ENCODE assay signal across 24 mouse cellular contexts in genomic region chr12:119807692-119808091, GRCm38 (mm10).
DNase-seq lines count a peak whose midpoint lies in the region; ATAC-seq lines count a peak whose summit lies in the region.
"Had no signal": no experiment of that assay in that cellular context is flagged by ENCODE, and none has a peak within 500 bp of the region (broad histone marks: within the 10 kb centered on the region; RNA-seq: fewer than 3 reads in every experiment).

No protein-coding gene starts in this region.

- ATAC-seq in heart, embryonic 11.5 days (replicated peaks; ENCODE audit: insufficient number of reproducible peaks, low FRiP score, low TSS enrichment) = no peak
- ATAC-seq: hindbrain, postnatal 0 days; intestine, postnatal 0 days had no signal

- no peak overlapping the region for H3K9ac ChIP-seq in heart, embryonic 11.5 days (ENCODE audit: low read depth, low read length)
- H3K9ac ChIP-seq: embryonic facial prominence, embryonic 12.5 days; kidney, embryonic 15.5 days; liver, embryonic 15.5 days; lung, embryonic 15.5 days had no signal

- no peak overlapping the region for H3K4me3 ChIP-seq in heart, embryonic 11.5 days (ENCODE audit: low read depth, low read length)
- H3K4me3 ChIP-seq: embryonic facial prominence, embryonic 12.5 days; gastrocnemius, adult 2 months; kidney, embryonic 15.5 days; left cerebral cortex, adult 2 months; limb, embryonic 10.5 days; liver, embryonic 15.5 days; lung, embryonic 15.5 days; midbrain, embryonic 10.5 days had no signal

- WGBS in heart, embryonic 11.5 days (ENCODE audit: insufficient replicate concordance) = 48% methylated on average over 1 of the region's 1 CpGs

- peak; percentile 21 to 30 for DNase-seq in heart, postnatal 10 days
- DNase-seq in A20 (ENCODE audit: low read depth, low spot score) (peak; percentile 12), ES-CJ7 (ENCODE audit: low read depth, low spot score) (peak; percentile 15)
- DNase-seq in embryo, embryonic 11 days = peak; percentile 13
- no peak for DNase-seq in lung, postnatal 25 days (ENCODE audit: low spot score)
- no peak for DNase-seq in adrenal gland, postnatal 4 days (ENCODE audit: low spot score in 2 of 2)
- DNase-seq: B cell, adult 2 months; cerebellum, adult 2 months; cerebellum, postnatal 36 days; gastrocnemius, adult 2 months; layer of hippocampus, adult 9-11 months; liver; thymus, postnatal 25 days had no signal

- H3K27me3 ChIP-seq in heart, embryonic 11.5 days (ENCODE audit: control insufficient read depth, insufficient read depth, low read length) = no peaks in the 10 kb centered on the region
- H3K27me3 ChIP-seq: embryonic facial prominence, embryonic 12.5 days; kidney, embryonic 15.5 days; liver, embryonic 15.5 days; lung, embryonic 15.5 days had no signal

- H3K4me1 ChIP-seq in heart, embryonic 11.5 days (ENCODE audit: control insufficient read depth, insufficient read depth, low read length) = no peaks in the 10 kb centered on the region
- H3K4me1 ChIP-seq: embryonic facial prominence, embryonic 12.5 days; kidney, embryonic 15.5 days; limb, embryonic 10.5 days; liver, embryonic 15.5 days; lung, embryonic 15.5 days; midbrain, embryonic 10.5 days had no signal

- H3K27ac ChIP-seq in heart, embryonic 11.5 days (ENCODE audit: low read depth, low read length) = no peak overlapping the region
- H3K27ac ChIP-seq: embryonic facial prominence, embryonic 12.5 days; gastrocnemius, adult 2 months; hindbrain, postnatal 0 days; kidney, embryonic 15.5 days; left cerebral cortex, adult 2 months; limb, embryonic 10.5 days; liver, embryonic 15.5 days; lung, embryonic 15.5 days; macrophage; midbrain, embryonic 10.5 days had no signal

- H3K9me3 ChIP-seq in heart, embryonic 11.5 days (replicated peaks; ENCODE audit: control insufficient read depth, low read length) = no peaks in the 10 kb centered on the region
- H3K9me3 ChIP-seq: embryonic facial prominence, embryonic 12.5 days; kidney, embryonic 15.5 days; limb, embryonic 10.5 days; liver, embryonic 15.5 days; lung, embryonic 15.5 days; midbrain, embryonic 10.5 days had no signal

- H3K4me2 ChIP-seq in heart, embryonic 11.5 days = no peak overlapping the region
- H3K4me2 ChIP-seq: embryonic facial prominence, embryonic 12.5 days; kidney, embryonic 15.5 days; liver, embryonic 15.5 days; lung, embryonic 15.5 days had no signal

- intact Hi-C loops in heart, postnatal 10 days (cut with DNase I) = loop anchor here (5.0 kb wide), 1 partner anchor 175 kb away; no protein-coding TSS in a partner anchor

- no peaks in the 10 kb centered on the region for H3K36me3 ChIP-seq in heart, embryonic 11.5 days (ENCODE audit: control insufficient read depth, insufficient read depth, low read length)
- H3K36me3 ChIP-seq: embryonic facial prominence, embryonic 12.5 days; kidney, embryonic 15.5 days; limb, embryonic 10.5 days; liver, embryonic 15.5 days; lung, embryonic 15.5 days; midbrain, embryonic 10.5 days had no signal

Comparison
In these comparisons a context has a peak if more than half of its experiments do, and no peak if none do; other contexts are left out.
1. DNase-seq: peak in heart, postnatal 10 days (2 of 2), A20 (single experiment), ES-CJ7 (single experiment) and embryo, embryonic 11 days (single experiment); none in lung, postnatal 25 days (single experiment) and adrenal gland, postnatal 4 days (0 of 2).